Mouse (Mus musculus) cerebellum, postnatal 36 days (tissue): ENCODE results near the gene Ptprz1.
"Not testable (repeated sequence)": the region's sequence is repeated elsewhere in the genome, so short reads cannot be mapped to it uniquely, and the experiment has no call there.

Experiments
- DNase-seq, 2 experiments: peaks; one replicate each; pipeline ENCODE4 v3.0.0; 2021 to 2022; ENCODE audit warnings: mixed read lengths in 2 of 2

Ptprz1 gene

DNA sequence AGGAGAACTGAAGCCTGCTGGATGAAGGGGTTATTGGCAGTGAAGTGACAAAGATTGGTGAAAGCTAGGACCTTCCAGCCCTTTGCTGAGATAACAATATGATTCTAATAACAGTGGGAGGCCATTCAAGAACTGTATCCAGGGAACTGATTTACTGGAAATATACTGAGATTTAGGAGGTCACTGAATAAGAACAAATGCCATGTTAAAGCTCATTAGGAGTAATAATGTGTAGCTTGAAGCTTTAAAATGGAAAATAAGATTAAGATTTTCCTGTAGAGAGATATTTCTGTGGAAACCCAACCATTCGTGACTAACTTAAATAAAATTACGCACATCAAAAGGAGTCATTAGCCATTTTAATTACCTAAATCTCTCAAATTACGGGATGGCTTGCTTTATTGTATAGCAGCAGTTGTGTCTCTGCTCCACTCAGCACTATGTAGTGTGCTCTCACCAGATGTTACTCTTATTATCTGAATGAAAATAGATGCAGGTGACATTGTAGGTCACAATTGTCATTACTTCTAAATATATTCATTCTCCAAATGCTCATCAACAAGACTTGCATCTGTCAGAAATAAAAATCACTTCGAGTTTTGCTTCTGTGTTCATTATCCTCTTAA lies 139.8 kb downstream of the Ptprz1 start:
- no peak for DNase-seq

- DNase-seq = no peak
Measured at GRCm38 (mm10) chr6:23028251-23028650, 152.9 kb downstream of the Ptprz1 start.

- DNase-seq = no peak
Measured at GRCm38 (mm10) chr6:23048836-23049235, 173.5 kb downstream of the Ptprz1 start.

DNA sequence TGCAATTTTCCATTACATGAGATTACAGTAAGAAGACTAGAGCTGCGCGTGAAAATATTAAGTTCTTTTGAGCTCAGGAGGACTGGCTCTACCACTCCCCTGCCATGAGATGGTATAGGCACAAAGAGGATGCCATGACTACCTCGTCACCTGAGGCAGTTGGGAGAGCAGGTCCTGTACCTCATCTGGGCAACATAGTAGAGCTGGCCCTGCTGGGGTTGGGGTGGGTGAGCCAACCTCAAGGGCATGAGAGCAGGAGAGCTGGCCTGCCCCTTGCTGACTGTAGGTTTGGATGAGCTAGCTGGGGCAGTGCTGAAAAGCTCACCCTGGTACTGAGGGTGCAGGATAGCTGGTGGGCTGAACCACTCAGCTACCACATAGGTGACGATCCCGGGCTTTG lies 180.4 kb downstream of the Ptprz1 start:
- DNase-seq = no peak

- DNase-seq = no peak
Measured at GRCm38 (mm10) chr6:23076060-23076459, 200.8 kb downstream of the Ptprz1 start.

GRCm38 (mm10) chr6:23078273-23078672 lies 203.0 kb downstream of the Ptprz1 start:
- DNase-seq = no peak

GRCm38 (mm10) chr6:23079991-23080680 lies 204.8 kb downstream of the Ptprz1 start:
- DNase-seq = no peak

GRCm38 (mm10) chr6:23084587-23085421 lies 209.5 kb downstream of the Ptprz1 start:
- DNase-seq = no peak

DNA sequence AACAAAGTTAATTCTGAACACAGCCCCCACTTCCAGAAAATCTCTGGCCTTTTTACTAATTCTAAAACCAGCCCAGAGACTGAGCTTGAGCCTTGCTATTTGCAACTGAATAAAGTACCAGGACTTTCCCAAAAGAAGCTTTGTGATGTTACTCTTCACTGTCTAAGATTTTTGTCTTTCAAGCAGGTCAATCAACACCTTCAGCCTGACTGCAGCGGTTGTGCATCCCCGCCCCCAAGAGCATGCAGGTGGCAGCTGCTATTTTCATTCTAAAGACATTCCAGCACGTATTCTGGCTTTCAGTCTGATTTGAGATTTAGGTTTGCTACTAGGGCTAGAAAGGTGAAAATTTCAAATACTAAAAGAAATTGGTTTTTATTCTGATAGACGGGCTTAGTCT lies 214.0 kb downstream of the Ptprz1 start:
- not testable (repeated sequence) for DNase-seq

- not testable (repeated sequence) for DNase-seq
Measured at GRCm38 (mm10) chr6:23090346-23091055, 215.2 kb downstream of the Ptprz1 start.
